9 mouse cellular contexts compared by ENCODE assay signal in the genomic region with DNA sequence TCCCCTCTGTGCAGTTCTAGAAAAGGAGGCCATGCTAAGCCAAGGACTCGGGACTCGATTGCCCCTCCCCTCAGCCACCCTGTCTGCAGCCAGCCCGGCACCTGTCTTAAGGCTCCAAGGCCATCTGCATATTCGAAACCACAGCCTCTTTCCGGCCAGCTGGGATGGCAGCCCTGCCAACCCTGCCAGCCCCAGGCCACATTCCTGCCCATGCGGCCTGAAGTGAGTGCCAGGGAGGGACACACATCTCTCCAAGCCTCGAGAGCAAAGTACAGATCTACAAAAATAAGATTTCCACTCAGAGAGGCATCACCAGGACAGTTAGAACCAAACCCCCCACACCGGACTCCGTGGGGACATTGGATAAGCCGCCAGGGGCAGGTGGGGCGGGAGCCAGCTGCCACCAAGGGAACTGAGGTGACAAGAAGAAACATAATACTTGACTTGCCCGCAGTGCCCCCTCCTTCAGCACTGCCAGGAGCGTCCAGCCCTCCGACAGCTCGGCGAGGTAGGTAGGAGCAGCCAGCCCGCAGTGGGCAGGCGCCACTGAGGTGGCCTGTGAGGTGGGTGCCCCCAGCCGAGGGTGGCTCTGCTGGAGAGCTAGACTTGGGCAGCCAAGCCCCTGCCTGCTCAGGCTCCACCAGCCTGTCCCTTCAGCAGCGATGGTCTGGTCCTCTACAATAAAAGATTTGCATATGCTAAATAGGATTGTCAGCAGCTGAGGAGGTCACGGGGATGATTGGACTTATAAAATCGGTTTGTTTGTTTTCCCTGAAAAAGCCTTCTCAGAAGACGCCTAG. TPM values are rescaled to one million over a fixed set of nuclear protein-coding genes. Genes with fewer than 3 reads are reported as not detected.
A peak's percentile ranks its signal among the peaks of the same experiment; 100 is the strongest.
DNase-seq lines count a peak whose midpoint lies in the region; ATAC-seq and TF ChIP-seq lines count a peak whose summit lies in the region.
"Had no signal": no experiment of that assay in that cellular context is flagged by ENCODE, and none has a peak within 500 bp of the region (broad histone marks: within the 10 kb centered on the region; RNA-seq: fewer than 3 reads in every experiment).

No protein-coding gene starts in this region.

- TF ChIP-seq CTCF in C2C12 (IDR thresholded peaks at IDR 0.05; ENCODE audit: control insufficient read depth, insufficient read depth, insufficient read length), result no peak
- TF ChIP-seq CTCF in gastrocnemius, adult 2 months (IDR thresholded peaks at IDR 0.05), result no peak
- TF ChIP-seq CTCF in kidney, adult 2 months (conservative IDR thresholded peaks at IDR 0.05; ENCODE audit: insufficient read depth, insufficient read length, low read depth, low read length), result no peak

- no peak for TF ChIP-seq POLR2A in kidney, adult 2 months (IDR thresholded peaks at IDR 0.05; ENCODE audit: low read depth, low read length)

- H3K4me2 ChIP-seq in embryonic facial prominence, embryonic 14.5 days (ENCODE audit: low read depth, low read length), result no peak overlapping the region; the same call in 1 of the 2 replicates
- H3K4me2 ChIP-seq: liver, embryonic 15.5 days had no signal

- intact Hi-C loops in gastrocnemius, adult 2 months (cut with DNase I), result no loop called here

- H3K27ac ChIP-seq in embryonic facial prominence, embryonic 14.5 days (replicated peaks; ENCODE audit: low read depth, low read length), result no peak overlapping the region
- no peak overlapping the region for H3K27ac ChIP-seq in embryonic facial prominence, embryonic 10.5 days (replicated peaks)
- peak overlapping the region; percentile 84 for H3K27ac ChIP-seq in gastrocnemius, adult 2 months
- no peak overlapping the region for H3K27ac ChIP-seq in kidney, adult 2 months (ENCODE audit: insufficient read depth, low read depth, low read length)
- H3K27ac ChIP-seq: liver, embryonic 15.5 days had no signal

- H3K27me3 ChIP-seq in embryonic facial prominence, embryonic 14.5 days (replicated peaks; ENCODE audit: control insufficient read depth, insufficient read depth, low read length), result no peaks in the 10 kb centered on the region
- no peaks in the 10 kb centered on the region for H3K27me3 ChIP-seq in embryonic facial prominence, embryonic 10.5 days (replicated peaks; ENCODE audit: low read depth, poor library complexity, severe bottlenecking)
- H3K27me3 ChIP-seq in C2C12 (ENCODE audit: control insufficient read depth, insufficient read depth, insufficient read length), result no peaks in the 10 kb centered on the region
- H3K27me3 ChIP-seq in kidney, adult 2 months (replicated peaks; ENCODE audit: control insufficient read depth, insufficient read depth, low read length), result no peaks in the 10 kb centered on the region
- H3K27me3 ChIP-seq: liver, embryonic 15.5 days had no signal

- H3K36me3 ChIP-seq in embryonic facial prominence, embryonic 14.5 days (ENCODE audit: control insufficient read depth, insufficient read depth, low read length), result no peaks in the 10 kb centered on the region
- H3K36me3 ChIP-seq in embryonic facial prominence, embryonic 10.5 days (replicated peaks), result no peaks in the 10 kb centered on the region
- H3K36me3 ChIP-seq in C2C12 (ENCODE audit: control insufficient read depth, insufficient read depth), result no peaks in the 10 kb centered on the region
- H3K36me3 ChIP-seq in kidney, adult 2 months (ENCODE audit: control insufficient read depth, insufficient read depth, low read length), result no peaks in the 10 kb centered on the region
- H3K36me3 ChIP-seq: liver, embryonic 15.5 days had no signal

- no peak overlapping the region for H3K4me3 ChIP-seq in embryonic facial prominence, embryonic 14.5 days (ENCODE audit: low read depth, low read length)
- no peak overlapping the region for H3K4me3 ChIP-seq in embryonic facial prominence, embryonic 10.5 days
- H3K4me3 ChIP-seq in C2C12 (ENCODE audit: insufficient read depth, poor library complexity, severe bottlenecking), result no peak overlapping the region
- H3K4me3 ChIP-seq in gastrocnemius, adult 2 months, result peak overlapping the region; percentile 40
- no peak overlapping the region for H3K4me3 ChIP-seq in kidney, adult 2 months (ENCODE audit: insufficient read depth, low read depth, low read length)
- H3K4me3 ChIP-seq: liver, embryonic 15.5 days had no signal

- no peaks in the 10 kb centered on the region for H3K9me3 ChIP-seq in embryonic facial prominence, embryonic 14.5 days (ENCODE audit: control insufficient read depth, low read length)
- no peaks in the 10 kb centered on the region for H3K9me3 ChIP-seq in embryonic facial prominence, embryonic 10.5 days
- H3K9me3 ChIP-seq: liver, embryonic 15.5 days had no signal

- no peak overlapping the region for H3ac ChIP-seq in C2C12 (ENCODE audit: control insufficient read depth, insufficient read length, low read depth)

- peaks cover 3% of the 10 kb centered on the region; the same call in 1 of the 2 replicates for H3K4me1 ChIP-seq in embryonic facial prominence, embryonic 14.5 days (ENCODE audit: control insufficient read depth, insufficient read depth, low read length)
- peaks cover 20% of the 10 kb centered on the region for H3K4me1 ChIP-seq in embryonic facial prominence, embryonic 10.5 days
- H3K4me1 ChIP-seq in kidney, adult 2 months (ENCODE audit: control insufficient read depth, insufficient read depth, low read length), result no peaks in the 10 kb centered on the region
- H3K4me1 ChIP-seq: liver, embryonic 15.5 days had no signal

- no peaks in the 10 kb centered on the region for H3K79me3 ChIP-seq in C2C12 (ENCODE audit: low read depth)

- peak; percentile 79 for ATAC-seq in embryonic facial prominence, embryonic 14.5 days (ENCODE audit: low read depth)
- no peak for ATAC-seq in erythroid progenitor cell, adult 5-6 weeks (replicated peaks; ENCODE audit: low FRiP score, poor library complexity, severe bottlenecking)

- peak; percentile 44 for DNase-seq in embryonic facial prominence, embryonic 14.5 days (ENCODE audit: low spot score)
- DNase-seq in embryonic facial prominence, embryonic 10.5 days (ENCODE audit: low spot score), result no peak
- peak; percentile 89 for DNase-seq in gastrocnemius, adult 2 months
- peak; percentile 65 for DNase-seq in kidney, adult 2 months
- DNase-seq in frontal cortex, postnatal 14 days (ENCODE audit: low spot score in 2 of 2), result no peak
- no peak for DNase-seq in spleen, postnatal 14 days (ENCODE audit: low spot score in 2 of 2)

- H3K9ac ChIP-seq in embryonic facial prominence, embryonic 14.5 days (ENCODE audit: low read depth, low read length), result no peak overlapping the region
- H3K9ac ChIP-seq: liver, embryonic 15.5 days had no signal

- 46% methylated on average over 22 of the region's 23 CpGs for WGBS in embryonic facial prominence, embryonic 14.5 days
- 55% methylated on average over 23 of the region's 23 CpGs for WGBS in embryonic facial prominence, embryonic 10.5 days
- WGBS in kidney, adult 2 months, result 35% methylated on average over 23 of the region's 23 CpGs

- no peaks in the 10 kb centered on the region for H3K79me2 ChIP-seq in C2C12 (ENCODE audit: control insufficient read depth, insufficient read depth)

TF ChIP-seq in C2C12, 6 proteins besides CTCF, POLR2A, EP300 and RAD21:
- TF ChIP-seq USF1 (IDR thresholded peaks at IDR 0.05; ENCODE audit: low read depth), result no peak
- peak; percentile 48 for TF ChIP-seq MYOD1 (IDR thresholded peaks at IDR 0.05; ENCODE audit: control insufficient read depth, insufficient read length, low read depth)
- TF ChIP-seq FOSL1 (IDR thresholded peaks at IDR 0.05; ENCODE audit: insufficient read depth, low read length, poor library complexity, severe bottlenecking), result no peak
- no peak for TF ChIP-seq MAX (IDR thresholded peaks at IDR 0.05)
- TF ChIP-seq MYOG (IDR thresholded peaks at IDR 0.05; ENCODE audit: control insufficient read depth, extremely low read depth, insufficient read length), result no peak
TF ChIP-seq in C2C12: peak in this region for 1.

RNA-seq across cellular contexts. Expression of a gene that starts 39.0 kb away (rescaled TPM):
- 22.5 and 26.4 TPM in 2 replicates for polyA plus RNA-seq in embryonic facial prominence, embryonic 14.5 days (2014; fragmentation: Nextera tagmentation; extraction: Ambion mirVana)
- polyA plus RNA-seq in embryonic facial prominence, embryonic 10.5 days (2016; fragmentation: Nextera tagmentation; extraction: Ambion mirVana), result 44.2 and 45.3 TPM in 2 replicates
- polyA plus RNA-seq in C2C12 (2012; fragmentation: generic; extraction: Trizol), result 7.3 TPM
- 1 to 10 TPM; 1.6 to 2.3 TPM for total RNA-seq in gastrocnemius, adult 2 months (2021)
- 1.7 and 2.2 TPM in 2 replicates for polyA plus RNA-seq in kidney, adult 2 months (2012; rRNA removed)
- total RNA-seq in erythroid progenitor cell, adult 5-6 weeks (2015; ENCODE audit: low replicate concordance), result 1.7 and 5.8 TPM in 2 replicates
- 3.1 and 4.5 TPM in 2 replicates for total RNA-seq in erythroid progenitor cell, adult 5-6 weeks (2017; ENCODE audit: low replicate concordance)

Comparison
In these comparisons a context has a peak if more than half of its experiments do, and no peak if none do; other contexts are left out.
1. DNase-seq: peak in embryonic facial prominence, embryonic 14.5 days (single experiment), gastrocnemius, adult 2 months (single experiment) and kidney, adult 2 months (single experiment); none in embryonic facial prominence, embryonic 10.5 days (single experiment), frontal cortex, postnatal 14 days (0 of 2) and spleen, postnatal 14 days (0 of 2).